Mouse (Mus musculus): ENCODE results near the gene Vill.

Gene Vill

DNA sequence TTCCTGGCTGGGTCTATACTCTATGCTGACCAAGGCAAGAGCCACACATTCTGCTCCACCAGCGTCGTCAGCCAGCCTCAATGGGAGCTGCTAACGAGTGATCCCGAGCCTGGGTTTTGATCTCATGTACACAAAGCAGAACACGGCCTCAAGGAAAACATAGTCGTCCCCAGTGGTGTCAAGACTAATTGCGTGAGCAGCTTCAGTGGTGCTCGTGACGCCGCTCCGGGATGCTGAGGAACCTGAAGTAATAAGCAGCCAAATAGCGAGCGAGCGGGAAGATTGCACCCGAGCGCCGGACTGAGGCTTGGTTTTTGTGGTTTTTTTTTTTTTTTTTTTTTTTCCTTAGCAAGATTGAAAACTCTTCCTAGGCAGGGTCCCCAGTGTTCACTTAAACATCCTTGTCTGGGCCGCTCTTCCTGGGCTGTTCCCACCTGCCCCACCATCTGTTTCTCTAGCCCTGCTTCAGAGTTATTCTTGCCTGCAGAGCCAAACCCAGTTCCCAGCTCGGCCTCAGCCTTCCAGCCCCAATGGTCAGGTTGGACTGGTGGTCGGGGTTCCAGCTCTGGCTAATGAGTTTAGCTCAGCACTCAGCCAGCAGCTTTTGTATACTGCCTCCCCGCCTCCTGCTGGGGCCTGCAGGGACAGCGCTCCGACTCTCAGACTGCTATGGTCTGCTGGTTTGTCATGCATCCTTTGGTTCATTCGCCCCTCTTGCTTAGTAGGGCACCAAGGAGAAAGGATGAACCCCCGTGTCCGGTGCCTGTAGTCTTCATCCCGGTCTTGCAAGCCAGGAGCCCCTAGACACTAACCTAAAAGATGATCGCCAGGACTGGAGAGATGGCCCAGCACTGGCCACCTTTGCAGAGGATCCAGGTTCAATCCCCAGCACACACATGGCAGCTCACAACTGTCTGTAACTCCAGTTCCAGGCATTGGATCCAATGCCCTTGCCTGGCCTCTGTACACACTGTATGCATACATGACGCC, 17.6 kb upstream of the Vill start:
- no peak for DNase-seq (ENCODE audit: low read depth)

DNA sequence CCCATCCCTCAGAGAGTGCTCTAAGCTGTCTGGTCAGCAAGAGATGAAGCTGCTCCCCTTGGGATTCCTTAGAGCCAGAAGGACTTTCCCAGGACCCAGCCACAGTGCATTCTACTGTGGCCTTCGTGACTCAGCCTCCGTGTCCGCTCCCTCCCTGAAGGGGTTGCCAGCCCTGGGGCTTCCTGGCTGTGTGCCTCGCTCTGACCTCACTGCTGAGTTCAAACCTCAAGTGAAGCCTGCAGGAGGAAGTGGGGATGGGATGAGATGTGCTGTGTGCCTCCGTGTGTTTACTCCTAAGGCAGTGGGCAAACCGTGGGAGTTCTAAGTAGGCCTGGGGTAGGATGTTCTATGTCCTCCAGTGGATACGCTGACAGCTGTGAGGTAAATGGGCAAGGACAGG, 16.7 kb upstream of the Vill start:
- DNase-seq (ENCODE audit: low read depth) = no peak

DNA sequence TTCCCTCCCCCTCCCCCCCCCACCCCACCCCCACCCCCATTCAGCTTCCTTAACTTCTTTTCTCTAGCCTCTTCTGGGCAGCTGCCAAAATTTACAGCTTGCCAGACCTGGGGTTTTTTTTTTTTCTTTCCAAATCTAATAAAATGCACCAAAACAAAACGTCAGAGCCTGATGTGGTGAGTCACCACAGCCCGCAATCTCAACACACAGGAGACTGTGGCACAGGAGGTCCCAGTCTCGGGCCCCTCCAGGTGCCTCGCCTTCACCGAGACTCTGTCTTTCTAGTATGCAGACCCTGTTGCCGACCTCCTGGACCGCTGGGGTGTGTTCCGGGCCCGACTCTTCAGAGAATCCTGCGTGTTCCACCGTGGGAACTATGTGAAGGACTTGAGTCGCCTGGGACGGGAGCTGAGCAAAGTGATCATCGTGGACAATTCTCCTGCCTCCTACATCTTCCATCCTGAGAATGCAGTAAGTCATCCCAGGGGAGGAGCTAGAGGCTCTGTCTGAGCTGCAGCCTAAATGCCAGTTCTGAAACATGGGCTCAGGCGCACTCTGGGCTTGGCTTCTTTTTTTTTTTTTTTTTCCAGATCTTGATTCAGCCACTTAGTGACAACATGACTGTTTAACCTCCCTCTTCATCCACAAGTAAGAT, 15.4 kb upstream of the Vill start:
- no peak for DNase-seq (ENCODE audit: low read depth)

DNA sequence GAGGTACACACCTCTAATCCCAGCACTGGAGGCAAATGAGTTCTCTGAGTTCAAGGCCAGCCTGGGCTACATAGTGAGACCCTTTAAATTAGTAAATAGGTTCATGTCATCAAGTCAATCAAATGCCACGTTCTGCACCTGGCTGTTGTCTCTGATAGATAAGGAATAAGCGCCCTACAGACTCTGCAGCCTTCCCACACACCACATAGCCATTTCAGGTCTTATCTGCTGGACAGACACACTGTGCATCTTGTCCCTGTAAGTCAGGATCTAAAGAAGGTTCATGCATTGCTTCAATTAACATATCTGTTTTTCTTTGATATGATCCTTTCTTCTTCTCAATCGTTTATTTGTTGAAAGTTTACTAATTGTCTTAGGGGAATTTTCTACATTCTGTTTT, 14.0 kb upstream of the Vill start:
- no peak for DNase-seq (ENCODE audit: low read depth)

DNA sequence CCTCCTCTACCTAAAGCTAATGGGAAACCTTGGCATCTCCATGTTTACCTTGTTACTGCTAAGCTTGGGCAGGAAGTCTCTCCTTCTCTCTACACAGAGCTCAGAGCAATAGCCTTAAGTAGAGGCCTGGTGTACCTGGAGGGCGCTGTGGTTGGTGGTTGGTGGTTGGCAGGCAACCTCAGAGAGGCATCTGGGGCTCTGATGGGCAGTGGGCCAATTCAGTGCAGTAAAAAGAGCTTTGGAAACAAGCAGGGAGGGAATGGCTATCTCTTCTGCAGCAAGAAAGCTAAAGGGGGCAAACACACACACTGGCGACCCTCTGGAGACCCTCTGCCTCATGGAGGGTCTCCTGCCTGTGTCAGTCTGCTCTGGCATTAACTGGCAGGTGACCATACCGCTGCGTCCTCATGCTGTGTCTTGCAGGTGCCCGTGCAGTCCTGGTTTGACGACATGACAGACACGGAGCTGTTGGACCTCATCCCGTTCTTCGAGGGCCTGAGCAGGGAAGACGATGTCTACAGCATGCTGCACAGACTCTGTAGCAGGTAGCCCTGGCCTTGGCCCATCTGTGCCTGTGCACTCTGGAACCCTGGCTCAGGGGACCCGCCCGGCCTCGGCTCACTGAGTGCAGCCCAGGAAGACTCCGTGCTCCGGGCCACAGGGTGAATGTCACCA, 12.3 kb upstream of the Vill start:
- DNase-seq (ENCODE audit: low read depth) = no peak

DNA sequence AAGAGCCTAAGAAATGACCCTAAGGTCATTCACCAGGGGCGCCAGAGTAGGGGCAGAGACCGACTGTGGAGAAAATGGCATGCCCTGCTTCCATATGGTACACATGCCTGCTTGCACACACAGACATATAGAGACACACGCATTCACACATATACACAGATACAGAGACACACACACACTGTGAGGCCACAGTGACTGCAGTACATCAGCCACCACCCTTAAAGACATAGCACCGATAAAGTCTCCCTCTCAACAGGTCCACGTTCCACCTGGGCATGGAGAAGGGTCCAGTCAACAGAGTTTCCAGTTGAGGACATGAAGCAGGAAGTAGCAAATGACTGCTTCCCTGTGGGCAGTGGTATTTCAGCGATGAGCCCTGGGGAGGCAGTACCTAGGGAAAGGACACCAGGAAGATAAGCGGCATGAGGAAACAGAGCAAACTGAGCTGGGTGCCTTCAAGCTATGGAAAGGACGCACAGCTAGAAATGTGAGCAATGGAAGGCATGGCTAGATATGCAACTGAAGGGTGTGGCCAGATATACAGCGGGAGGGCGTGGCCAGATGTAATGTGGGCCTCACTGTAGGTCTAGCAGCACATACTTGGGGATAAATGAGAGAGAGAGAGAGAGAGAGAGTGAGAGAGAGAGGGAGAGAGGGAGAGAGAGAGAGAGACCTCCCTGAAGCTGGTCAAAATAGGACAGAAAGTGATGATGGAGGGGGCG, 4.2 kb upstream of the Vill start:
- no peak for DNase-seq (ENCODE audit: low read depth)

DNA sequence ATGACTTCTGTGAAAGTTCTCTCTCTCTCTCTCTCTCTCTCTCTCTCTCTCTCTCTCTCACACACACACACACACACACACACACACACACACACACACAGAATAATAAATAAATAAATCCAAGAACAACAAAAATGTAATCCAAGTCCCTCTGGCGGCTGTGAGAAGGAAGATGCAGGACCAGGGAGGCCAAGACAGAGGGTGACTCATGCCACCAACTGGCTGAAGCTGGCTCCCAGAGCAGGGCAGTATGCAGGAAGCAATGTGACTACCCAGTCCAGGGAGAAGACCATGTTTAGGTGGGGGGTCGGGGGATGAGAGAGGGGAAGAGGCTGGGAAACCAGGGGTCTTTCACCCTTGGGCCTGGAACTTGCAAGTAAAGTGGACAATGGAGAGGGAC, 1.4 kb upstream of the Vill start:
- no peak for DNase-seq (ENCODE audit: low read depth)

DNA sequence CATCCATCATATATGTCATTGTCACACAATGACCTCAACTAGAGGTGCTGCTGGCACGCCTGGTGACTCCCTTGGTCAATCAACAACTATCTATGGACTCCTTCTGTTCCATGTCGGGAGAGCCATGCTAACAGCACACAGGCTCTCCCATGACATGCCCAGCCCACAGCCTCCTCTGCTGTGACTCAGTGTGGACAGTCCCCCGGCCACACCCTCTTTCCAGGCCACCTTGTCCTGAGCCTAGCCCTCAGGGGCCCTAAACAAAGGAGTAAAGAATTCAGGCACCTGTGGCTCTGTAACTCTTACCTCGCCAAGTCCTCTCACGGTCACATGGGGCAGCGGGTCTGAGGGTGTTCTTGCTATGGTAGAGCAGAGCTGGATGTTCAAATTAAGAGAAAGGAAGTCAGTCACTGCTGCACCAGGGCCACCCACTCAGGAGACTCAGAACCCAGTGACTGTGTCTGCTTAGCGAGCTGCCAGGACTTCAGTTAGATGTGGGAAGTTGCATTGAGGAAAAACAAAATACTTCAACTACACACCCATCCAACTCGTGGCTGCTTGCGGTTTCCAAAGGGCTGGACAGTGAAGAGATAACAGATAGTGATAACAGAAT, 1.5 kb downstream of the Vill start:
- DNase-seq (ENCODE audit: low read depth) = no peak

DNA sequence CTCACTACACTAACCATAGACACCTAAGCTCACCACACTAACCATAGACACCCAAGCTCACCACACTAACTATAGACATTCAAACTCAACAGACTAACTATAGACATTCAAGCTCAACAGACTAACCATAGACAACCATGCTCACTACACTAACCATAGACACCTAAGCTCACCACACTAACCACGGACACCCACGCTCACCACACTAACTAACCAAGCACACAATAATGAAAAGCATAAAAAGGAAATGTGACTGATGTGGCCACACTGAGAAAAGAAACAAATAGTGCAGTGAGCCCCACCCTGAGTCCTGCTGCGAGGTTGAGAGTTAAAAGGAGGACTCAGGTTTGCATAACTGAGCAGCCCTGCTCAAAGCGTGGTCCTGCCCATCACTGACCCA, 2.8 kb downstream of the Vill start:
- no peak for DNase-seq (ENCODE audit: low read depth)

DNA sequence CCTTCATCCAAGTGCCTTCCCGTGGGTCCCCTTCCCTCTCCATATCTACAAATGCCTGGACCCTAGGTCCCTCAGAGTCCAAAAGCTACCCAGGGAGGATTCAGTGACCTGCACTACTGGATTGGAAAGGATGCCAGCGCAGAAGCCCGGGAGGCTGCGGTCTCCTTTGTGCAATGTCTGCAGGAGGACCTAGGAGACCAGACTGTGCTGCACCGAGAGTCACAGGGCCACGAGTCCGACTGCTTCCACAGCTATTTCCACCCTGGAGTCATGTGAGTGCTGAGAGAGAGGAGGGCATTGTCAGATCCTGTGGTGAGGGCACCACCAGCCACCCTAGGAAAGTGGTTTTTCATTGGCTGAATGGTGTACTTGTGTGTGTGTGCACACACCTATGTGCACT, 5.7 kb downstream of the Vill start:
- DNase-seq (ENCODE audit: low read depth) = no peak

DNA sequence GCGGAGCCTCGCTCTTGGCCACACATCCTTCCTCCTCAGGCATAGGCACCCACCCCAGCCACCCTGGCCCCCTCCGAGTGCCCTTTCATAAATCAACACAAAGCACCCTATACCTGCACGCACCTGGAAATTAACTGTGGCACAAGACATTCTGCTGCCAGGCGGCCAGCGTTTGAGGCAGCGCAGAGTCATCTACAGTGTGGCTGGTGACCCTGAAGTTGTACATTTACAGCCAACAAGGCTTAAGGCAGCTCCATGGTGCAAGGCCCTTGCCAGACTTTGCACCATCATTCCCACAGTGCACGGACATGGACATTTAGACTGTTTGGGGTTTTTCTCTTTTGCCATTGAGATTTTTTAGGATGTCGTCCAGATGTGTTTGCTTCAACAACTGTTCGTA, 8.1 kb downstream of the Vill start:
- DNase-seq (ENCODE audit: low read depth) = no peak

DNA sequence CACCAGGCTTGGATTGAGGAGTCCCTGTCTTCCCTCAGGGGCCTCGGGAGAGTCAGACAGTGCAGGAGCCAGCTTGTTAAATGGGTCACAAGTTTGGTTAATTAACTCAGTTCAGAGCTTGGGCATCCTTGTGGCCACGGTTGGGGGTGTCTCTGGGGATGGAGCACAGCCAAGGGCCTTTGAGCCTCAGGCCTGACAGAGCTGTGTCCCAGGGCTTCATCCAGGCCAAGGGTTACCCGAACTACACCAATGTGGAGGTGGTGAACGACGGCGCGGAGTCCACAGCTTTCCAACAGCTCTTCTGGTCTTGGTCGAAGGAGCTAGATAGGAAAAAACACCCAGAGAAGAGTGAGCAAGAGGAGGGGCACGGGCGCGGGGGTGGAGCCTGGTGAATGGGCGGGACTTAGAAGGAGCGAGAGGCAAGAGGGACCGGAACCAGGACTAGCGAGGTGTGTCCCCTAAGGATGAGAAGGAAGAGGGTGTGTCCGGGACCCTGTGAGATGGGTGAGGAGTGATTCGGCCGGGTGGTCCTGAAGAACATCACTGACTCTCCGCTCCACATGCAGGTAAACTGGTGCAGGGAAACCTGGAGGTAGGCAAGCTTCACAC, 10.6 kb downstream of the Vill start:
- no peak for DNase-seq (ENCODE audit: low read depth)

DNA sequence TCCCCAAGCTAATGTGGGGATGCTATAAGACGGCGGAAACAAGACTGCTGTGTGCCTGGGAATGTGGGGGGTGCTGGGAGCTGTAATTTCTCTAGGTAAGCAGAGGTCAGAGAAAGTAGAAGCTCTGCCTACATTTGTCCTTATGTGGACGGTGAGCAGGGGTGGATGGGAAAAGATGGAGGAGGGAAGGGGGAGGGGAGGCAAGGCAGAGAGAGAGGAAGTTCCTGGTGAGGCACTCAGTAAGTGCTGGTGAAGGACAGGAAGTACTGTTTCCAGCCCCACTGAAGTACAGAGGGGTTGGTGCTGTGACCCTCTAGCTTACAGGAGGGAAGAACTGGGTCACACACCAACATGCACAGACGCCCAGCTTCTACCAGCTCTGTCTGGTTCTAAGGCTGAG, 11.7 kb downstream of the Vill start:
- DNase-seq (ENCODE audit: low read depth) = no peak

DNA sequence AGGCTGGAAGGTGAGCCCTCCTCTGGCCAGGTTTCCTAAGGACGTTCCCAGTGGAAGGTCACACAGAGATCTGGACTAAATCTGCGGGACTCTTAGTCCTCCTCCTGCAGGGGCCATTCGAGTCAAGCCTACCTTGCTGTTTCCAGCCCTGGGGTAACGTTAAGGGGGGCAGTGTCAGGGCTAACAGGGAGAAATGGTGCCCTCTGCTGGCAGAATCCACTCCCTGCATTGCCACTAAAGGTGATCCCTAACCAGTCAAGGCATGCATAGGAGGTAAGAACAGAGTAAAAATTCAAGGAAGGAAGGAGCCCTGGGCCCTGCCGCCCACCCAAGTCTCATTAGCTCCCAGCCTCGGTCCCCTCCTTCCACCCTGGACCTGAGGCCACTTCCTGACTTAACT, 15.0 kb downstream of the Vill start:
- DNase-seq (ENCODE audit: low read depth) = peak; percentile 64

DNA sequence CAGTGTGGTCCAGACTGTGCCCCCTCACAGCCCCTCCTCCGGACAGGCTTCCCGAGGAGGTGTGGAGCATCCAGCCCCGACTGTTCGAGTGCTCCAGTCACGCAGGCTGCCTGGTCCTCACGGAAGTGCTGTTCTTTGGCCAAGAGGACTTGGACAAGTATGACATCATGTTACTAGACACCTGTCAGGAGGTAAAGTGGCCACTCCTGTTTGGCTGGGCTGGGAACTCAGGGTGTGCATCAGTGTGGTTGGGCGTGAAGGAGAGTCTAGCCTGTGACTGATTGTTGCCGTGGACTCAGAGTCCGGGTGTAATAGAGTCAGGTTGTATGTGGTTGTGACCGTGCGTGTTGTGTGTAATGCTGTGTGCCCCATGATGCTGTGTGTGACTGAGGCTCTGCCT, 15.7 kb downstream of the Vill start:
- no peak for DNase-seq (ENCODE audit: low read depth)

DNA sequence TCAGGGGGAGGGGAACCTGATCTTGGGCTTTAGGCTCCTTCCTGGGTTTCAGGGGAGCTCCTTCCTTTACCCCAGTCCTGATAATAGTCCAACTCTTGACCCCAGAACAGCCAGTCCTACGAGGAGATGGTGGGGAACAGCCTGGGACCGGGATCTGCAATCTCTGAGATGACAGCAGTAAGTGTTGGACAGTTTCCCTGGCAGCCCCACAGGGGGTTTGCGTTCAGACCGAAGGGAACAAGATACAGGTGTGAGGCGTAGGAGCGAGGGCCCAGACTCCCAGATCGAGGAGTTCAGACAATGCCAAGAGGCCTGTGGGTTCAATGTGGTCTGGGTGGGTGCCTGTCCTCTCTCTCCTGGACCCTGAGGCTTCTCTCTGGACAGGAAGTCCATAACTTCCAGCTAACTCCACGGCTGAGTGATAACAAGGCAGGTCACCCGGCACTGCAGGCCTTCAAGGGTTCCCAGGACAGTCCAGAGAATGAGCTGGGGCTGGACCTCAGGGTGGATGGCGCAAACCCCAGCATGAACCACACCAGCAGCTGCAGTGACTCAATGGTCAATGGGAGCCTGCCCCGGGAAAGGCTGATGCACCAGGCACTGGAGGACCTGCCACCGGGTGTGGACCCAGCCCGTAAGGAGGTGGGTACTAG, 17.7 kb downstream of the Vill start:
- no peak for DNase-seq (ENCODE audit: low read depth)

DNA sequence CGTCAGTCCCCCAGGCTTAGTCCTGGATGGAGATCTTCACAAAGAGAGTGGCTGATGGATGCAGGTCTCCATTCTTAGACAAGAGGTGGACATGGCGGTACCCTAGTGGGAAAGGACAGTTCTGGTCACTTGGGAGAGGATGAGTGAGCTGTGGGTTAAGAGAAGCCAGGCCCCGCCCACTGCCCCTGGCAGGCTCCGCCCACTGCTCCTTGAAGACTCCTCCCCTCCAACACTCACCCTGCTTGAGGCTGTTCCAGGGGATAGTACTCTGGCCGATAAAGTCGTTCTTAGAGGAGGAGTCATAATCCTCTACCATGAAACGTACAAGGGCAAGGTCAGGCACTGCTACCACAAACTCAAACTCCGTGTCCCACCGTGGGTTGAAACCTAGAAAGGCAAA, 19.2 kb downstream of the Vill start:
- DNase-seq (ENCODE audit: low read depth) = no peak

DNA sequence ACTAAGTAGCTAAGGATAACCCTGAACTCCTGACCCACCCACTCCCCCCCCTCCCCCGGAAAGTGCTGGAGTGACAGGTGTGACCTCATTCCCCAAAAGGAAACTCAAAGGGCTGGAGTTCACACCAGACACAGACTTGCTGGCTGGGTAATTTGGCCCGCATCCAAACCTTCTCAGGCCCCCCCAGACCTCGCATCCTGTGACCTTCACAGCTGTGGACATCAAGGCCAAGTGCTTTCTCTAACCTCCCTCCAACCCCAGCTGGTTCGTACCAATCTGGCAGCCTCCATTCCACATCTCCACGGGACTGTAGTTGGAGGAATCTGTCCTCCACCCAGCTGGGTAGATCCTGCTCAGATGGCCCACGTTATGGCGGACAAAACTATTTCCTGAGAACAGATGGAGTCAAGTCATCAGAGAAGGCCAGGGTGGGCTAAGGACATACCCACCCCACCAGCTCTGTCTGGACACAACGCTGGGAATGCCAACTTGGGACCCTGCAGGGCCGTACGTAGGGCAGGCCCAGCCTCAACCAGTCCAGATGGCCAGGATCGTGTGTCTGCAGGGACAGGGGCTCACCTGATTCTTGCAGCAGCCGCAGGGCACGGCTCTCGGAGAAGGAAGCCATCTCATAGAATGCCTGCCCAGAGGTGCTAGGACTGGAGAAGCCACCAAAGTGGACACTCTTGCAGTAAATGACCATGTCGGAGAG, 20.8 kb downstream of the Vill start:
- DNase-seq (ENCODE audit: low read depth) = no peak

DNA sequence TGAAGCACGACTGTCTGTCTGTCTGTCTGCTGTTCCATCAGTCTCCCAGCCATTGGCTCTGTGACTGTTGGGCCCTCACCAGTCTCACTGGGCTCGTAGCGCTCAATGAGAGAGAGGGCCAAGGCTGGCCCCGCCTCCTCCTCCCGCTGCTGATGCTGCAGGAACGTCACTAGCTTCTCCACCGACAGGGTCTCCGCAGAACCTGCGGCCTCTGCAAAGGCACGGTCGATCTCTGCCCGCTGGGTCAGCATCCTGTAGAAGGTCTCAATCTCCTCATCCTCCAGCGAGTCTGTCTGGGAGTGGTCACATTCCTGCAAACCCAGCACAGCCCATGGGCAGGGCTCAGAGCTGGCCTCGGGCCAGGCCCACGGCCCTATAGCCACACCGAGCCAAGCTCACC, 23.1 kb downstream of the Vill start:
- no peak for DNase-seq (ENCODE audit: low read depth)

DNA sequence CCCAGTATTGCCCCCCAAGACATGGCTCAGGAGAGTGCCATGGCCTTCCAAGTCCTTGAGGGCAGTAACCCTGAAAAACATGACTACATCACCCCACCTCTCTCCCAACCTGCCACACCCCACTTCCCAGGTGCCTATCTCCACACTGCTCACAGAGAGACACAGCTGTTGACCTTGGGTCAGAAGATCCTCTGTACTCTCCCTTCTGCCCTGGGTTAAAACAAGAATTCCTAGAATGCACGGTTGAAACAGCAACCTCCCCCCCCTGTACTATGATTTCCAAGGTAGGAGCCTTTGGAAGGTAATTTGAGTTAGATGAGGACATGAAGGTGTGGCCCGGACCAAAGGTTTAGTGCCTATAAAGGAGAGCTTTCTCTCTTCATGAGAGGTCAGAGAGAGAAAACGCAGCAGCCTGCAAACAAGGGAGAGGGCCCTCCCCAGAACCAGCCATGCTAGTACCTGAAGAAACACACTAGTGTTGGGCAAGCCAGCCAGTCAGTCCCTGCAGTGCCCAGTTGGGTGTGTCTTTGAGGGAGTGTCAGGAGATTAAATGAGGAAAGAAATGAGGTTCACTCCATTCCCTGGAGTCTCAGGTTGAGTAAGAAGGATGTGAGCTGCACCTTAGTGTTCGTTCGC, 27.6 kb downstream of the Vill start:
- DNase-seq (ENCODE audit: low read depth) = no peak
